Comparison of ENCODE assay signal across 9 mouse cellular contexts in the genomic region with DNA sequence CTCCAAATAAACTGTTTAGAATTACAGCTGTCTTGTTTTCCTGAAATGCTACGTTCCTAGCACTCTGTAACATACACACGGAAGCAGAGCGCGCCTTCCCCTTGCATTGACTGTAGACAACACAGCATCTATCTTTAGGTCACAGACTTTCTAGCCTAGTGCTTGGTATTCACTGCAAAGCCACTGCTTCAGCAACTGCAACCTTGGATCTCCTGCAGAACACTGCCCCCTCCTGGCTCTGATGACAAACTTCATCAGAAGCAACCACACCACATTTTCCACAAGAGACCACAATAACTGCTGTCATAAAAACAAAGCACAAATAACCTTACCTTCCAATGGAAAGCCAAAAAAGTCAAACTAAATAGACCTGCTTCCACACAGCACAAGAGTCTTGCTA. TPM values are rescaled to one million over a fixed set of nuclear protein-coding genes. Genes with fewer than 3 reads are reported as not detected.
DNase-seq lines count a peak whose midpoint lies in the region; ATAC-seq and TF ChIP-seq lines count a peak whose summit lies in the region.
"Had no signal": no experiment of that assay in that cellular context is flagged by ENCODE, and none has a peak within 500 bp of the region (broad histone marks: within the 10 kb centered on the region; RNA-seq: fewer than 3 reads in every experiment).

No protein-coding gene starts in this region.

- H3K27me3 ChIP-seq in midbrain, embryonic 14.5 days (ENCODE audit: control insufficient read depth, insufficient read depth, low read length) = no peaks in the 10 kb centered on the region
- H3K27me3 ChIP-seq in stomach, postnatal 0 days (ENCODE audit: control insufficient read depth, insufficient read depth, low read length) = no peaks in the 10 kb centered on the region
- H3K27me3 ChIP-seq: liver, embryonic 13.5 days had no signal

- TF ChIP-seq CTCF in left cerebral cortex, adult 2 months (IDR thresholded peaks at IDR 0.05) = peak; percentile 86
- peak; percentile 91 for TF ChIP-seq CTCF in stomach, postnatal 0 days (IDR thresholded peaks at IDR 0.05; ENCODE audit: low read depth)

- DNase-seq in left cerebral cortex, adult 2 months (ENCODE audit: extremely low spot score in 1 of 2, low spot score in 2 of 2) = peak in 1 of 2 experiments; percentile 58
- DNase-seq in left cerebral cortex, adult 11 months (ENCODE audit: low spot score) = no peak
- peak; percentile 44 for DNase-seq in adrenal gland, adult 2 months
- DNase-seq in embryo, embryonic 11.5 days (ENCODE audit: low read depth, low spot score) = peak; percentile 45
- DNase-seq in heart, postnatal 10 days = peak; percentile 73 to 75
- peak; percentile 54 to 72 for DNase-seq in layer of hippocampus, postnatal 10 days (ENCODE audit: low spot score in 2 of 2)
- DNase-seq in midbrain, embryonic 14.5 days = peak; percentile 83
- DNase-seq in stomach, postnatal 0 days (ENCODE audit: low spot score) = peak; percentile 38
- DNase-seq: liver, embryonic 13.5 days had no signal

- H3K36me3 ChIP-seq in midbrain, embryonic 14.5 days (ENCODE audit: control insufficient read depth, insufficient read depth, low read length) = peaks cover 10% of the 10 kb centered on the region
- H3K36me3 ChIP-seq in stomach, postnatal 0 days (ENCODE audit: control insufficient read depth, insufficient read depth, low read length) = peaks cover 3% of the 10 kb centered on the region; the same call in 1 of the 2 replicates

- H3K27ac ChIP-seq in left cerebral cortex, adult 2 months = no peak overlapping the region
- no peak overlapping the region for H3K27ac ChIP-seq in midbrain, embryonic 14.5 days (replicated peaks; ENCODE audit: low read depth, low read length)
- no peak overlapping the region for H3K27ac ChIP-seq in stomach, postnatal 0 days (replicated peaks)
- H3K27ac ChIP-seq: liver, embryonic 13.5 days had no signal

- TF ChIP-seq EP300 in stomach, postnatal 0 days (optimal IDR thresholded peaks at IDR 0.05) = no peak

- intact Hi-C loops in left cerebral cortex, adult 2 months (cut with DNase I) = loop anchor here (1.0 to 5.0 kb wide), 3 partner anchors 63 to 367 kb away; no protein-coding TSS in a partner anchor
- intact Hi-C loops in heart, postnatal 10 days (cut with DNase I) = loop anchor here (1.0 to 5.0 kb wide), 2 partner anchors 72 to 135 kb away; no protein-coding TSS in a partner anchor

- H3K9ac ChIP-seq in midbrain, embryonic 14.5 days (replicated peaks; ENCODE audit: low read length) = no peak overlapping the region
- H3K9ac ChIP-seq in stomach, postnatal 0 days (ENCODE audit: low read length) = no peak overlapping the region
- H3K9ac ChIP-seq: liver, embryonic 13.5 days had no signal

- WGBS in midbrain, embryonic 14.5 days = 74% methylated on average over 4 of the region's 4 CpGs
- WGBS in stomach, postnatal 0 days = 63% methylated on average over 4 of the region's 4 CpGs

- no peaks in the 10 kb centered on the region for H3K9me3 ChIP-seq in midbrain, embryonic 14.5 days (ENCODE audit: control insufficient read depth, low read length)
- H3K9me3 ChIP-seq in stomach, postnatal 0 days (ENCODE audit: control insufficient read depth, low read length) = no peaks in the 10 kb centered on the region
- H3K9me3 ChIP-seq: liver, embryonic 13.5 days had no signal

- H3K4me2 ChIP-seq in midbrain, embryonic 14.5 days (ENCODE audit: low read length) = no peak overlapping the region
- no peak overlapping the region for H3K4me2 ChIP-seq in stomach, postnatal 0 days (replicated peaks; ENCODE audit: low read depth)
- H3K4me2 ChIP-seq: liver, embryonic 13.5 days had no signal

- 0 out of 2 replicates have a peak, but pooled peaks have one; percentile 25 for ATAC-seq in midbrain, embryonic 14.5 days (ENCODE audit: low FRiP score, low TSS enrichment)
- ATAC-seq in stomach, postnatal 0 days (ENCODE audit: low FRiP score, low TSS enrichment) = peak; percentile 47; the same call in 1 of the 2 replicates

- H3K4me1 ChIP-seq in midbrain, embryonic 14.5 days (ENCODE audit: control insufficient read depth, insufficient read depth, low read length) = no peaks in the 10 kb centered on the region
- no peaks in the 10 kb centered on the region for H3K4me1 ChIP-seq in stomach, postnatal 0 days (replicated peaks; ENCODE audit: control insufficient read depth, insufficient read depth)
- H3K4me1 ChIP-seq: liver, embryonic 13.5 days had no signal

- no peak overlapping the region for H3K4me3 ChIP-seq in left cerebral cortex, adult 2 months
- H3K4me3 ChIP-seq in midbrain, embryonic 14.5 days (replicated peaks; ENCODE audit: low read depth, low read length) = no peak overlapping the region
- H3K4me3 ChIP-seq in stomach, postnatal 0 days (ENCODE audit: low read depth, low read length) = no peak overlapping the region
- H3K4me3 ChIP-seq: liver, embryonic 13.5 days had no signal

RNA-seq across cellular contexts. Expression of a gene that starts 17.2 kb away (rescaled TPM):
- total RNA-seq in left cerebral cortex, adult 2 months (2021) = 10 to 100 TPM; 67.7 to 69.6 TPM
- total RNA-seq in adrenal gland, adult 2 months (2021) = 10 to 100 TPM; 24.9 to 37.9 TPM
- polyA plus RNA-seq in adrenal gland, adult 2 months (2012; rRNA removed) = 34.3 and 36.3 TPM in 2 replicates
- total RNA-seq in heart, postnatal 10 days (2021) = 10 to 100 TPM; 24.5 to 29.3 TPM
- 10 to 100 TPM; 58.9 to 61.9 TPM for total RNA-seq in layer of hippocampus, postnatal 10 days (2021)
- polyA plus RNA-seq in midbrain, embryonic 14.5 days (2014; fragmentation: Nextera tagmentation; extraction: Ambion mirVana) = 97.8 and 115 TPM in 2 replicates
- polyA plus RNA-seq in stomach, postnatal 0 days (2015; fragmentation: Nextera tagmentation; extraction: Ambion mirVana) = 26.7 and 30.4 TPM in 2 replicates
